Mouse (Mus musculus) heart, embryonic 16.5 days (tissue): ENCODE data around the gene Jade1. TPM values are rescaled to one million over a fixed set of nuclear protein-coding genes. Genes with fewer than 3 reads are reported as not detected.

Source experiments
- ATAC-seq: fragments of 200-750 bp; cut with Nextera tagmentation; replicated peaks from 2 replicates; pipeline ENCODE4 v1.8.0; 2017; ENCODE audit warnings: moderate number of reproducible peaks; ENCODE audit not compliant: insufficient read depth, low FRiP score; ENCODE audit errors: extremely low read depth
- H3K27ac ChIP-seq: fragments of 300-500 bp; sonication (generic); 2 replicates; pipeline ENCODE4 v1.5.1; 2014; ENCODE audit warnings: mild to moderate bottlenecking, low read length, control low read depth, moderate library complexity
- H3K27me3 ChIP-seq: fragments of 300-500 bp; sonication (generic); 2 replicates; pipeline ENCODE4 v1.6.1; 2014; ENCODE audit warnings: low read length, mixed read lengths; ENCODE audit not compliant: control insufficient read depth, insufficient read depth
- H3K36me3 ChIP-seq: fragments of 300-500 bp; sonication (generic); 2 replicates; pipeline ENCODE4 v1.6.1; 2014; ENCODE audit not compliant: control insufficient read depth, insufficient read depth
- H3K4me1 ChIP-seq: fragments of 300-500 bp; sonication (generic); 2 replicates; pipeline ENCODE4 v1.6.1; 2014; ENCODE audit warnings: low read length, mixed read lengths; ENCODE audit not compliant: control insufficient read depth, insufficient read depth
- H3K4me2 ChIP-seq: fragments of 300-500 bp; sonication (generic); 2 replicates; pipeline ENCODE4 v1.6.1; 2014; ENCODE audit warnings: low read depth, mild to moderate bottlenecking, control low read depth, low read length
- H3K4me3 ChIP-seq: fragments of 300-500 bp; sonication (generic); 2 replicates; pipeline ENCODE4 v1.5.1; 2014; ENCODE audit warnings: mild to moderate bottlenecking, control low read depth, low read length
- H3K9ac ChIP-seq: fragments of 300-500 bp; sonication (generic); 2 replicates; pipeline ENCODE4 v1.6.1; 2014; ENCODE audit warnings: low read length, control low read depth
- H3K9me3 ChIP-seq: fragments of 300-500 bp; sonication (generic); replicated peaks from 2 replicates; pipeline ENCODE4 v1.6.1; 2016; ENCODE audit warnings: low read length; ENCODE audit not compliant: control insufficient read depth
- WGBS: fragments of 180-500 bp; shearing (Covaris S2); extraction: QIAGEN DNeasy Blood & Tissue Kit; methylation state at CpG from one replicate; pipeline ENCODE4 v1.1.7; 2014; 5-methylcytosine and 5-hydroxymethylcytosine counted together
- polyA plus RNA-seq: library from polyadenylated mRNA; unstranded; fragments of >200 nt; fragmentation: Nextera tagmentation; extraction: Ambion mirVana; gene quantifications from 2 replicates; pipeline ENCODE4 v1.2.1, GENCODE M21; 2015

The Jade1 gene
- polyA plus RNA-seq, 1 experiment from 2014 or later: 13.4 TPM

GRCm38 (mm10) chr3:41597036-41597435 lies 41.5 kb downstream of the Jade1 start:
- Histone ChIP-seq H3K9ac (no peak overlapping the region), H3K4me3 (no peak overlapping the region), H3K27ac (no peak overlapping the region), H3K4me2 (no peak overlapping the region), H3K4me1 (peaks cover 13% of the 10 kb centered on the region), H3K27me3 (no peaks in the 10 kb centered on the region), H3K9me3 (no peaks in the 10 kb centered on the region), H3K36me3 (peaks cover 34% of the 10 kb centered on the region)
- 89% methylated on average over 8 of the region's 8 CpGs for WGBS
- ATAC-seq: no peak

DNA sequence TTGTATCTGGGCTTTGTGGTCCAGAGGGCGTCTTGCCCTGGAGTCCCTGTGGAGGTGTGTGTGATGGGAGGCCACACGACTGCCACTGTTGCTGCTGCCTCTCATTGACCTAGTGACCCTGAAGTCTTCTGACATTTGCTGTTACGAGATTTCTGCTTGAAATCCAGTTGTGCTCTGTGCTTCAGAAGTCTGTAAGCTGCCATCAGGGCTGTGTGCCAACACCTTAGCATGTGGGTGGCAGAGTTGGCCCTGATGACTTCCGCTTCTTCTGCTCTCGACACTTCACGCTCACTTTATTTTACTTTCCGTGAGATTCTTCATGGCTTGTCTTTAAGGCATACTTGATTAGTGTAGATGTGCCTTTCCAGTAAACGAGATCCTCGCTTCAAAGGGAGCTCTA lies 42.9 kb downstream of the Jade1 start:
- H3K36me3 ChIP-seq: peaks cover 33% of the 10 kb centered on the region
- no peak for ATAC-seq
- 71% methylated on average over 9 of the region's 9 CpGs for WGBS
- H3K27me3 ChIP-seq: no peaks in the 10 kb centered on the region
- no peak overlapping the region for H3K4me3 ChIP-seq
- H3K9me3 ChIP-seq: no peaks in the 10 kb centered on the region
- peaks cover 24% of the 10 kb centered on the region for H3K4me1 ChIP-seq
- H3K9ac ChIP-seq: no peak overlapping the region
- no peak overlapping the region for H3K27ac ChIP-seq
- H3K4me2 ChIP-seq: no peak overlapping the region

DNA sequence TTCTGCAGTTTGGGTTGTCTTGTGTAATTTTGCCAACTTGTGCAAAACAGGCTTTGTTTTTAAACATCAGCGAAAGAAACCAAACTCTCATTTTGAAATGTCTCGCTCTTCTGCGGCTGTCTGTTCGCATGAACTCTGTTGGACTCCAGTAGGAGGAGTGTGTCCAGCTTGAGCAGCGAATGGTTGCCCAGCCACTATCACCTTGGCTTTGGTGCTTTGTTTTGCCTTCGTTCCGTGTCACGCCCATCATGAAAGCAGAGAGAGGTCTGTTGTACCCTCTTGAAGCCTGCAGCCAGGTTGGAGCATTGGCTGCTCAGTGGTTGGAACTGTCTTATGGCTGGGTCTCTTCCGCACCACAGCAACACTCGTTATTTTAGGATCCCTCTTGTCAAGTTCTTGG lies 43.7 kb downstream of the Jade1 start:
- 87% methylated on average over 10 of the region's 10 CpGs for WGBS
- Histone ChIP-seq H3K9me3 (no peaks in the 10 kb centered on the region), H3K9ac (no peak overlapping the region), H3K36me3 (peaks cover 27% of the 10 kb centered on the region), H3K27me3 (no peaks in the 10 kb centered on the region), H3K4me2 (no peak overlapping the region), H3K4me1 (peaks cover 28% of the 10 kb centered on the region), H3K27ac (no peak overlapping the region), H3K4me3 (no peak overlapping the region)
- ATAC-seq: no peak

DNA sequence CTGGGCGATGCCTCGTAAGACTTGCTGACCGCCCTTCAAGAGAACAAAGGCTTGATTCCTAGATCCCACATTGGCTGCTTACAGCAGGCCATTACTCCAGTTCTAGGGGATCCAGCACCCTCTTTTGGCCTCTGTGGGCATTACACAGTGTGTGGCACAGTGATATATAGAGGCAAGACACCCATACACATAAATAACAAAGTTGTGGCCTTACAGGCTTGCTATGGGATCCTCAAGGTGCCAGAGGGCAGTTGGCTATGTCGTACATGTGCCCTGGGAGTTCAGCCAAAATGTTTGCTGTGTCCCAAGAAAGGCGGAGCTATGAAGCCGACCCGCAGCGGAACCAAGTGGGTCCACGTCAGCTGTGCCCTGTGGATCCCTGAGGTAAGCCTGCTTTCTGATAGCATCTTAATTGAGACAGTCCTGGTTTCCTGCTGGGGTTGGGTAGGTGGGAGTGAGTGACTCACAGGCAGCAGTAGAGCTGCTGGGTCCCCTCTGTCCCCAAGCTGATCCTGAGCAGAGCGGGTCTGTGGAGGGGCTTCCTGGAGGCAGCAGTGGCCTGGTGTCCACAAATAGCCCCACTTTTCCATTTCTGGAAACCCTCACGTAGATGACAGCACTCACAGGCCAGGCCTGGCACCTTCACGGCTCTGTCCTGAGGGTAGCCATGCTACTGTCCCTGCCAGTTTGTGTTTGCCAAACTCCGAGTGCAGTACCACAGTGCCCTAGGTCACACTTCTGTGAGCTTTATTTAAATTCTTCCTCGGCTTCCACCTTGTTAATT lies 44.5 kb downstream of the Jade1 start:
- Histone ChIP-seq H3K4me2 (no peak overlapping the region), H3K9me3 (no peaks in the 10 kb centered on the region), H3K27me3 (no peaks in the 10 kb centered on the region), H3K27ac (peak overlapping the region; percentile 15), H3K36me3 (peaks cover 33% of the 10 kb centered on the region), H3K4me1 (peaks cover 31% of the 10 kb centered on the region), H3K9ac (no peak overlapping the region), H3K4me3 (no peak overlapping the region)
- ATAC-seq: peak; percentile 50
- WGBS: 64% methylated on average over 14 of the region's 14 CpGs

GRCm38 (mm10) chr3:41601226-41602020 lies 45.9 kb downstream of the Jade1 start:
- no peak for ATAC-seq
- H3K4me2 ChIP-seq: no peak overlapping the region
- no peaks in the 10 kb centered on the region for H3K27me3 ChIP-seq
- H3K27ac ChIP-seq: no peak overlapping the region
- H3K4me3 ChIP-seq: no peak overlapping the region
- no peak overlapping the region for H3K9ac ChIP-seq
- WGBS: 80% methylated on average over 9 of the region's 9 CpGs
- H3K4me1 ChIP-seq: peaks cover 45% of the 10 kb centered on the region
- H3K36me3 ChIP-seq: peaks cover 40% of the 10 kb centered on the region
- H3K9me3 ChIP-seq: no peaks in the 10 kb centered on the region

- Histone ChIP-seq H3K9ac (peak overlapping the region; percentile 18; the same call in 1 of the 2 replicates), H3K4me1 (peaks cover 45% of the 10 kb centered on the region)
- WGBS: 51% methylated on average over 10 of the region's 10 CpGs
Measured at GRCm38 (mm10) chr3:41602933-41603332, 47.4 kb downstream of the Jade1 start.

DNA sequence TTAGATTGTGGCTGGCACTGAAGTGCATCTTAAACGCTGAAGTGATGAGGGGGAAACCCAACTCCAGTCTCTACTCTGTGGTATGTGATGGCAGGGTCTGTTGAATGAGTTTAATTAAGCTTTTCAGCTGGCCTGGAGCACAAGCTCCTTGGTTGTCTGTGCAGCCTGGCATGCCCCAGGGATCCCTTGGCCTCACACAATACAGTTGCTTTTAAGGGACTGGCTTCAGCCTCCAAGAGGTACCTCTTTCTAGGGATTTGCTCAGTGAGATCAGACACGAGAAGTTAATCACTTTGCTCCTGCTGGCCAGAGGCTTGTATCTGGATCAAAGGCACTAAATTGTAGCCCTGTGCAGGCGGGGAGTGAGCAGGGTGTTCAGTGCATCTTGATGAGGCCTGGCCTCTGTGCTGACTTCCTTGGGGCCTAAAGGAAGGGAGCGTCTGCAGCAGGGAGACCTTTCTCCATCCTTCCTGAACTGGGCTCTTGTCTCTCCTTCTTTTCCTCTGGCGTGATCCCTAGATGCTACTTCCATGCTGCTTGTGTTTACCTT lies 48.0 kb downstream of the Jade1 start:
- Histone ChIP-seq H3K4me2 (no peak overlapping the region), H3K4me3 (no peak overlapping the region), H3K9me3 (no peaks in the 10 kb centered on the region), H3K27me3 (no peaks in the 10 kb centered on the region), H3K27ac (no peak overlapping the region), H3K36me3 (peaks cover 28% of the 10 kb centered on the region), H3K4me1 (peaks cover 45% of the 10 kb centered on the region), H3K9ac (no peak overlapping the region)
- WGBS: 70% methylated on average over 5 of the region's 5 CpGs
- no peak for ATAC-seq

More at GRCm38 (mm10) chr3:41602933-41603332, 47.4 kb downstream of the Jade1 start:
- no peaks in the 10 kb centered on the region for H3K27me3 ChIP-seq
- peaks cover 29% of the 10 kb centered on the region for H3K36me3 ChIP-seq
- ATAC-seq: no peak
- no peak overlapping the region for H3K4me3 ChIP-seq
- H3K27ac ChIP-seq: no peak overlapping the region
- H3K9me3 ChIP-seq: no peaks in the 10 kb centered on the region
- H3K4me2 ChIP-seq: no peak overlapping the region

DNA sequence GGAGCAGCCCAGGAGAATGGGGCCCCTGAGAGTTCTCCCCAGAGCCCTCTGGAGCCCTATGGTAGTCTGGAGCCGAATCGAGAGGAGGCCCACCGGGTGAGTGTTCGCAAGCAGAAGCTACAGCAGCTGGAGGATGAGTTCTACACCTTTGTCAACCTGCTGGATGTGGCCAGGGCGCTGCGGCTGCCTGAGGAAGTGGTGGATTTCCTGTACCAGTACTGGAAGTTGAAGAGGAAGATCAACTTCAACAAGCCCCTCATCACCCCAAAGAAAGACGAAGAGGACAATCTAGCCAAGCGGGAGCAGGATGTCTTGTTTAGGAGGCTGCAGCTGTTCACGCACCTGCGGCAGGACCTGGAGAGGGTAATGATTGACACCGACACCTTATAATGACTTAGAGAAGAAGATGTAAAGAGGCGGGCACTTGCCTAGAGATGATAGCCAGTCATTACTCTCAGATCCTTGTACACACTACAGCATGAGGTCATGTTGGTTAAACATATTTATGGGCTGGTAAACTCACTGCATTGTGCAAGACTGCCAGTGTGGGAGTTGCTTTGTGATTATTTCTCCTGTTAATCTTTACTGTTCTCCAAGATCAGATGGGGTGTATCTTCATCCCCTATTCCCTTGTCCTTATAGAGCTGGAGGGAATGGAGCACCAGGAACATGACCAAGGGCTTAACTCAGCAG lies 49.2 kb downstream of the Jade1 start:
- Histone ChIP-seq H3K4me3 (no peak overlapping the region), H3K9ac (no peak overlapping the region), H3K4me1 (peaks cover 39% of the 10 kb centered on the region), H3K9me3 (no peaks in the 10 kb centered on the region), H3K36me3 (peaks cover 28% of the 10 kb centered on the region), H3K27ac (no peak overlapping the region), H3K27me3 (no peaks in the 10 kb centered on the region), H3K4me2 (no peak overlapping the region)
- ATAC-seq: no peak
- 76% methylated on average over 12 of the region's 12 CpGs for WGBS
